Mouse (Mus musculus) subcutaneous adipose tissue, adult 2 months (tissue): ENCODE measurements around the gene Faah. TPM values are rescaled to one million over a fixed set of nuclear protein-coding genes. Genes with fewer than 3 reads are reported as not detected.

Experiments
- polyA plus RNA-seq: library from polyadenylated mRNA; depleted of rRNA; stranded (reverse); fragments of >200 nt; gene quantifications from 2 replicates; pipeline ENCODE4 v1.2.3, GENCODE M21; 2012; ENCODE audit warnings: low replicate concordance; rRNA removed

Gene Faah
- polyA plus RNA-seq = 0.60 and 14.4 TPM in 2 replicates

DNA sequence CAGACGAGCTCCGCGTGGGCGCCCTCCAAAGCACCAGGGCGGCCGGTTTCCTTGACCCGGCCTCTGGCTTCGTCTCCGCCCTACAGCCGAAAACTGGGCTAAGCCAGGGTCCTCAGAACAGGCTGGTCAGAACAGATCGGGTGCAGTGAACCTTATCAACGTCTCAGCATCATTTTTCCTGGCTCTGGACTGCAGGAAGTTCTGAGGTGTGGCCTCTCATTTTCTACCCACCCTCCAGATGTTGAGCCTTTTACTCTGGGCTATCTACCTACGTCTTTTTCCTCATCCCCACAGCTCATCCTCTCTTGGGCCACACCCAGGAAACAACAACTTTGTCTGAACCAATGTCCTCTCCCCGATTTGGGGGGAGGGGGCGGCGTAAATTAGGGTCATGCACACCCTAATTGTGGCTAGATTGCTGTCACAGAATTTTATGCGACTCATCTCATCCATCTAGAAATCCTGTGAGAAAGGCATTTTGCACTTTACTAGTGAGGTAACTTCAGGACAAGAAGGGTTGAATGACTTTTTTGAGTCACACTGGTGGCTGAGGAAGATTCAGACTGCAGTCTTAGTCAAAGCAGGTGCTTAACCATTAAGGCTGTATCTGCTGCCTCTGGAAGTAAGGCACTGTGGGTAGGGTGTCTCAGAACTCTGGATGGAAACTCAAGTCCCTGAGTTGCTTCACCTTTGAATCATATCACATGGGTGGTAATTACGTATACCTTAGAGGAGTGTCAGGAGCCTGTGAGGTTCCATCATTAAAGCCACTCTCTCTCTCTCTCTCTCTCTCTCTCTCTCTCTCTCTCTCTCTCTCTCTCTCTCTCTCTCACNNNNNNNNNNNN, at the start of gene Faah:
Gene Faah (minus strand): TSS at position 25 of the 845 bp plus-strand sequence.

DNA sequence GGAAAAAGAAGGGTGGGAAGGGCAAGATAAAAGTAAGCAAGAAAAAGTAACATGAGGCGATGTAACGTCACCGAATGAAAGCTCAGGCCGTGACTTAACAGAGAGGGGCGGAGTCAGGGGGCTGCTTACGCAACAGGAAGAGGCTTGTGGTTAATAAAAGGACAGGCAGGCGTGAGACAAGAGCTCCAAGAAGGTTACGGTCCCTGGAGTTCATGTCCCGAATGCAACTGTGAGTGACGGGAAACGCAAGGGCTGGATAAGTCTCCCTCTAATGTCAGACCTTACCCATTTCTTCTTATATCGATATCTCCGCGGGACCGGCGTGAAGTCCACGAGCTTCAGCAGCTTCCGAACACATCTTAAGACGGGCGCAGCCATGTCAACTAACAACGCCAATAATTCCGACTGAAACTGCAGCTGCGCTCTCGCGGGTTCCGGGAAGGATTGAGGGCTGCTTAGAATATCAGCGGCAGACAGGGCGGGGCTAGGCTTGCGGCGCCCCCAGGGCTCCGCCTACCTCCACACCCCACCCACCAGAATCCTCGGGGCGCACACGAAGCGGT, 35.8 kb upstream of the Faah start, which contains the start of gene Nsun4:
Gene Nsun4 (minus strand): TSS at position 478 of the 563 bp plus-strand sequence.

GRCm38 (mm10) chr4:115939295-115940102, 78.2 kb downstream of the Faah start, which contains the start of gene Dmbx1:
TSS of gene Dmbx1 (minus strand) at chr4:115939926.

Other genes starting within 250 kb of the Faah start
- gene Tex38, start 236.9 kb downstream of the Faah start, polyA plus RNA-seq = 0.33 TPM in 1 of 2 replicates, not detected in the other
- 21.9 and 32.7 TPM in 2 replicates for gene Atpaf1, start 233.1 kb downstream of the Faah start, polyA plus RNA-seq
- 18.2 and 24.4 TPM in 2 replicates for gene Mob3c, start 189.8 kb downstream of the Faah start, polyA plus RNA-seq
- 60.7 and 70.7 TPM in 2 replicates for gene Mknk1, start 178.7 kb downstream of the Faah start, polyA plus RNA-seq
- 0.09 TPM in 1 of 2 replicates, not detected in the other for gene Kncn, start 133.5 kb downstream of the Faah start, polyA plus RNA-seq
- not detected in 2 replicates for gene 6430628N08Rik, start 127.3 kb downstream of the Faah start, polyA plus RNA-seq
- not detected in 2 replicates for gene Dmbx1, start 78.0 kb downstream of the Faah start, polyA plus RNA-seq
- gene Nsun4, start 36.0 kb upstream of the Faah start, polyA plus RNA-seq = 10.8 and 13.2 TPM in 2 replicates
- gene Uqcrh, start 57.1 kb upstream of the Faah start, polyA plus RNA-seq = 175 and 187 TPM in 2 replicates
- gene Lrrc41, start 57.3 kb upstream of the Faah start, polyA plus RNA-seq = 52.2 and 117 TPM in 2 replicates
- 0.54 and 4.0 TPM in 2 replicates for gene Rad54l, start 105.8 kb upstream of the Faah start, polyA plus RNA-seq
- gene Pomgnt1, start 105.9 kb upstream of the Faah start, polyA plus RNA-seq = 45.4 and 72.7 TPM in 2 replicates
- gene Lurap1, start 133.4 kb upstream of the Faah start, polyA plus RNA-seq = 3.0 and 6.1 TPM in 2 replicates
- gene Tspan1, start 149.7 kb upstream of the Faah start, polyA plus RNA-seq = 0.26 and 17.3 TPM in 2 replicates
- not detected in 2 replicates for gene 1700042G07Rik, start 155.4 kb upstream of the Faah start, polyA plus RNA-seq
- gene Gm49337, start 155.5 kb upstream of the Faah start, polyA plus RNA-seq = not detected in 2 replicates
- gene Pik3r3, start 203.7 kb upstream of the Faah start, polyA plus RNA-seq = 15.4 and 31.2 TPM in 2 replicates